Mouse (Mus musculus): ENCODE measurements around the gene Bard1.

Bard1 gene

GRCm38 (mm10) chr1:71102344-71103173 is at the start of gene Bard1:
Gene Bard1 (minus strand): TSS chr1:71103146.
- DNase-seq (ENCODE audit: low spot score): peak; percentile 95

GRCm38 (mm10) chr1:71127171-71127570 is 24.2 kb upstream of the Bard1 start:
- DNase-seq (ENCODE audit: low spot score): no peak

GRCm38 (mm10) chr1:71118511-71118910 is 15.6 kb upstream of the Bard1 start:
- no peak for DNase-seq (ENCODE audit: low spot score)

- DNase-seq (ENCODE audit: low spot score): no peak
Measured at GRCm38 (mm10) chr1:71117253-71117652, 14.3 kb upstream of the Bard1 start.

GRCm38 (mm10) chr1:71115781-71116180 is 12.8 kb upstream of the Bard1 start:
- no peak for DNase-seq (ENCODE audit: low spot score)

GRCm38 (mm10) chr1:71109858-71110257 is 6.9 kb upstream of the Bard1 start:
- no peak for DNase-seq (ENCODE audit: low spot score)

- no peak for DNase-seq (ENCODE audit: low spot score)
Measured at GRCm38 (mm10) chr1:71106127-71106526, 3.2 kb upstream of the Bard1 start.

- no peak for DNase-seq (ENCODE audit: low spot score)
Measured at GRCm38 (mm10) chr1:71105724-71106123, 2.8 kb upstream of the Bard1 start.

- DNase-seq (ENCODE audit: low spot score): no peak
Measured at GRCm38 (mm10) chr1:71103174-71103864, 373 bp upstream of the Bard1 start.

- no peak for DNase-seq (ENCODE audit: low spot score)
Measured at GRCm38 (mm10) chr1:71101369-71101970, 1.5 kb downstream of the Bard1 start.

- DNase-seq (ENCODE audit: low spot score): no peak
Measured at GRCm38 (mm10) chr1:71100591-71101368, 2.2 kb downstream of the Bard1 start.

GRCm38 (mm10) chr1:71099945-71100515 is 2.9 kb downstream of the Bard1 start:
- no peak for DNase-seq (ENCODE audit: low spot score)

- DNase-seq (ENCODE audit: low spot score): no peak
Measured at GRCm38 (mm10) chr1:71096031-71096430, 6.9 kb downstream of the Bard1 start.

- DNase-seq (ENCODE audit: low spot score): no peak
Measured at GRCm38 (mm10) chr1:71095211-71095805, 7.6 kb downstream of the Bard1 start.

GRCm38 (mm10) chr1:71075651-71076050 is 27.3 kb downstream of the Bard1 start:
- DNase-seq (ENCODE audit: low spot score): no peak

- DNase-seq (ENCODE audit: low spot score): no peak
Measured at GRCm38 (mm10) chr1:71070771-71071170, 32.2 kb downstream of the Bard1 start.

GRCm38 (mm10) chr1:71068728-71069304 is 34.1 kb downstream of the Bard1 start:
- DNase-seq (ENCODE audit: low spot score): no peak

GRCm38 (mm10) chr1:71063885-71064492 is 39.0 kb downstream of the Bard1 start:
- no peak for DNase-seq (ENCODE audit: low spot score)

- DNase-seq (ENCODE audit: low spot score): no peak
Measured at GRCm38 (mm10) chr1:71056143-71056542, 46.8 kb downstream of the Bard1 start.

- DNase-seq (ENCODE audit: low spot score): no peak
Measured at GRCm38 (mm10) chr1:71055454-71055853, 47.5 kb downstream of the Bard1 start.

GRCm38 (mm10) chr1:71052756-71053155 is 50.2 kb downstream of the Bard1 start:
- DNase-seq (ENCODE audit: low spot score): no peak

All from adipocyte (in vitro differentiated cells).